Mouse (Mus musculus) frontal cortex, postnatal 25 days (tissue): ENCODE results near the gene Ndst2.

ENCODE experiments used
- DNase-seq, 2 experiments: peaks; one replicate each; pipeline ENCODE4 v3.0.0; 2022; ENCODE audit warnings: low spot score in 2 of 2

Gene Ndst2

DNA sequence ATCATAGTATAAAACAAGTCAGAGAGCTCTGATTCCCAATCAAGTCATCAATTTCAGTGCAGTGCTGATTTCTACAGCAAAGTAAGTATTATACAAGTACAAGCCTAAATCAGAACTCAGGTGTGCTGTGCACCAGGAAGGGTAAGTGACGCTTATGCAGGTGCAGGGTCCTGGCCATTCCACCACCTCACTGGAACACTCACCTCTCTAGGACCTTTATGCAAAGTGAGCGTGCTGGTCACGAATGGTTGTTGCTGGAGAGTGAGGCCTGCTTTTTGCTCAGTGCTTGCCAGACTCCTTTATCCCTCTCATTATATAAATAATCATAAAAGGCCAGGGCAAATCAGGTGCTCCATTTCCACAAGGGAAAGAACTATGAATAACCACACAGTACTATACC, 34.0 kb downstream of the Ndst2 start:
- DNase-seq = no peak

DNA sequence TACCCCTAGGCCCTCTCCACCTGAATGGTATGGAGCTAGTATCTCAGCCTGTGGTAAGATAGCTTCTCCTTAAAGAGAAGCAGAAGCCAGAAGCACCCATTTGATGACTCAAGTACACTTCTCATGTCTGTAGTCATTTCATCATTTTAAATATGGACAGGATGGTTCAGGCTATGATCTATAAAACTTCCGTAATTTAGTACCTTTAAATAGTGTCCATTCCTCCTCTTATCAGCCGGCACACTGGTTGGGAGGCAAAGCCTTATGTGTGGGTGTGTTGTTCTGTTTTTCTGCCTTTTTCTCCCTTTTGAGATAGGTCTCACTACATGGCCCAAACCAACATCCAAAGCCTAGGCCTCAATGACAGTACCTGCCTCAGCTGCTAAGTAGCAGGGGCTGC, 35.8 kb downstream of the Ndst2 start:
- DNase-seq = no peak

DNA sequence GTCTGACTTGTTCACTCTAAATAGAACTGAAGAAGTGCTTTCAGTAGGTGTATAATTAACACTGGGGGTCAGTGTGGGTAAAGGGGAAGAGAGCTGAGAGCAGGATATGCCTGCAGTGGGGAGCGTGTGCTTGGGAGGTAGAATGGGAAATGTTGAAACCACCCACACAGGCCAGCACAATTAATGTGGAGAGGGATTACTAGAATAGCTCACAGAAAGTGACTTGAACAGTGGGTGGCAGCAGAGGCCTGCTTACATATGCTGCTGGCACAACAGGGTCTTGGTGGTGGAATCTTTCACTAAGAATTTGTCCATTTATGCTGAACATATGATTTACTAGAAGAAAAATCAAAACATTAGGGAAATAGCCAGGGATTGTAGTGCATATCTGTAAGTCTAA, 37.4 kb downstream of the Ndst2 start:
- peak in 1 of 2 experiments; percentile 35 for DNase-seq

DNA sequence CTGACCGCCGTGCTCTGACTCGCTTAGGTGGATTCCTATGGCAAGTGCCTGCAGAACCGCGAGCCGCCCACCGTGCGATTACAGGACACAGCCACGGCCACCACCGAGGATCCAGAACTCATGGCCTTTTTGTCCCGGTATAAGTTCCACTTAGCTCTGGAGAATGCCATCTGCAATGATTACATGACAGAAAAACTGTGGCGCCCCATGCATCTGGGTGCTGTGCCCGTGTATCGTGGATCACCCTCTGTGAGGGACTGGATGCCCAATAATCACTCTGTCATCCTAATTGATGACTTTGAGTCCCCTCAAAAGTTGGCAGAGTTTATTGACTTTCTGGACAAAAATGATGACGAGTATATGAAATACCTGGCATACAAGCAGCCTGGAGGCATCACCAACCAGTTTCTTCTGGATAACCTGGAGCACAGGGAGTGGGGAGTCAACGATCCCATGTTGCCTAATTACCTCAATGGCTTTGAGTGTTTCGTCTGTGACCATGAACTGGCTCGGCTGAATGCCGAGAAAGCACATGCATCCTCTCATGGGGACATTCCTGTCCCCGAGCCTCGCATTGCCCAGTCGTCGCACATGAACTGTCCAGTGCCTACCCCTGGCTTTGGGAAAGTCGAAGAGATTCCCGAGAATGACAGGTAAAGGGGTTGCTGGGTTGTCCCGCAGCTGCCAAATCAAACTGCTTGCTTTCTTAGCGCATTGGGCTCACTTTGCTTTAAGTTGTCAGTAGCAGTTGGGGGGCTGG, 38.4 kb downstream of the Ndst2 start:
- DNase-seq = no peak

DNA sequence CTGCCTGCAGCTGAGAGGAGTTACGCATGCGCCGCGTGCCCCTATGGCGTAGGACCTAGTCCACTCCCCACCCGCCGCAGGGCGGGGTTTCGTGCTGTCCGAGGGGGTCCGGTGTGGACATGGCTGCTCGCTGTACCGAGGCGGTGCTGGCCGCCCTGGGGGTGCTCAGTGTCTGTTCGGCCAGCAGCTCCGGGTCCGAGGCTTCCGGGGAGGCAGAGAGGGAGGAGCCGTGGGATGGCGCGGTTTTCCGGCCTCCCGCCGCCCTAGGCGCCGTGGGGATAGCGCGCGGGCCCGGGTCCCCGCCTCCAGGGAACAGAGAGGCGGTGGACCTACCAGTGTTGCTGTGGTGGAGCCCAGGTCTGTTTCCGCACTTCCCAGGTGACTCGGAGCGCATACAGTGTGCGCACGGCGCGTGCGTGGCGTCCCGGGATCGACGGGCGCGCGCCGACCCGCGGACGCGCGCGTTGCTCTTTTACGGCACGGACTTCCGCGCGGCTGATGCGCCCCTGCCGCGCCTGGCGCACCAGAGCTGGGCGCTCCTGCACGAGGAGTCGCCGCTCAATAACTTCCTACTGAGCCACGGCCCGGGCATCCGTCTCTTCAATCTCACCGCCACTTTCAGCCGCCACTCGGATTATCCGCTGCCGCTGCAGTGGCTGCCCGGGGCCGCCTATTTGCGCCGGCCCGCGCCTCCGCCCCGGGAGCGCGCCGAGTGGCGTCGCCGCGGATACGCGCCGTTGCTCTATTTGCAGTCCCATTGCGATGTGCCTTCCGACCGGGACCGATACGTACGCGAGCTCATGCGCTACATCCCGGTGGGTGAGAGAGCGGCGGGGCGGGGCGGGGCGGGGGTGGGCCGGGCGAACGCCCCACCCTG, 39.2 kb downstream of the Ndst2 start, which contains the start of gene Fut11:
Gene Fut11, plus strand, starts transcription at position 85 of the 877 bp plus-strand sequence.
- DNase-seq = peak; percentile 62 to 74

DNA sequence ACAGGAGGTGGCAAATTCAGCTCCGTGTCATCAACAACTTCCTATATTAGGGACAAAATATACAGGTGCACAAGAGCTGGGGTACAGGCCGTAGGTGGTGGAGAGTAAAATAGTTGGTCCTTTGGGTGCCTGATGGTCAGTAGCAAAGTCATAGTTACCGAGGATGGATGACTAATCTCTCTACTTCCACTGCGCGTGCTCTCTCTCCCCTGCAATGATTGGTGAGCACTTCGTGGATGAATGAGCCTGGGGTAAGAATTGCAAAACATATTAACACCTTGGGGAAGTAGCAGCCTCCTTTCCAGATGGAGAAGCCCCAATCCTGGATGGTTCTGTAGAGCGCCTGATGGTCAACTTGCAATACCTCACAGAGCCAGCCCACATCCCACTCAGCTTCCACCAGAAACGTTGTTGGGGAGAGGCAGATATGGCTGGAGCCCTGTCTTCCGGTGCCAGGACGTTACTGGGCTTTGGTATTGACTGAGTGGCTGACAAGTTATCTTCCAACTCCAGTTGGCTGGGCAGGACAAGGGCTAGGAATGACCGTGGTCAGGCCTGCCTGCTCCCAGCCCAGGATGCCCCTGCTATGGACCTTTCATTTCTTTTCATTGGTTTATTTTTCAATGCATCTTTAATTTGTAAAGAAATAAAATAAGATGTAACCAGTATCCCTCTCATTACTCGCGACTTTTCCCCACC, 40.0 kb downstream of the Ndst2 start:
- no peak for DNase-seq

DNA sequence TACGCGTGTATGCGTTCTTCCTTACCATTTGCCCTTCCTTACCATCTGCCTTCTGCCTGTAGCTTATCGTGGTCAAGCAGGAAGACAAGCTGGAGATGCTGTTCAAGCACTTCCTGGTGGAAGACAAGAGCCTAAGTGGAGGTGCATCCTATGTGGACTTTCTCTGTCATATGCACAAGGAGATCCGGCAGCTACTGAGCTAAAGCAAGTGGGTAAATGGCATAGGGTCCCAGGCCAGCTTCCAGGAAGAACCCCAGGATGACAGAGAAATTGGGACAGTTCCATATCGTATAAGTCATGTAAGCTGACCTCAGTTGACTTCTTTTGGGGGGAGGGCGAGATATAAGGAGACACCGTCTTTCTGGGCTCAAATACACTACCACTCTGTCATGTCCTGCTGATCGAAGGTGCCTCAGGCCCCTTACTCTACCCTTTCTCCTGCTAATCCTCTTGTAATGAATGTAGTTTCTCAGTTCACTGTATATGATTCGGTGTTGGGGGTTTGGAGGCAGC, 40.7 kb downstream of the Ndst2 start:
- DNase-seq = no peak

DNA sequence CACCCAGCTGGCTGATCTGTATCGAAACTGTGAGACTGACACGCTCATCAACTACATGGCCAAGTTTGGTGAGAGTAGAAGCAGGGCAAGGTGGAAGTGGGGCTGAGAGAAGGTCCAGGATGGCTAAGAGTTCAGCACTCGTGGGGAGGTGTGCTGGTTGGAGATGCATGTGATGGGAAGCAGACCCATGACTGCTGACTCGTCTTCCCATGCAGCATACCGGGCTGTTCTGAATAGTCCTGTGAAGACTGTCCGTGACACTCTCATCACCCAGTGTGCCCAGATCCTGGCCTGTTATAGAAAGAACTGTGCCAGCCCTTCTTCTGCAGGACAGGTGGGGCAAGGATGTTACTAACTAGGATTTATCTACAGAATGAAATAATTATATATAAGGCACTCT, 42.6 kb downstream of the Ndst2 start:
- no peak for DNase-seq

DNA sequence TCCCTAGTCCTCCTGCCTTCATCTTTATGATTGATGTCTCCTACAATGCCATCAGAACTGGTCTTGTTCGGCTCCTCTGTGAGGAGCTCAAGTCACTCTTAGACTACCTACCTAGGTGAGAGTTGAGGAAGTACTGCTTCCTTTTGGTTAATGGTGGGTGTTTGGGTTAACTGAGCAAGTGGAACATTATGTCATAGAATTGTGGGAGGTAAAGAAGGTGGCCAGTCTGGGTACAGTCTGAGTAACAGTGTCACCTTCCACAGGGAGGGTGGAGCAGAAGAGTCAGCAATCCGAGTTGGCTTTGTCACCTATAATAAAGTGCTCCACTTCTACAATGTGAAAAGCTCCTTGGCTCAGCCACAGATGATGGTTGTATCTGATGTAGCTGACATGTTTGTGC, 45.4 kb downstream of the Ndst2 start:
- DNase-seq = no peak

DNA sequence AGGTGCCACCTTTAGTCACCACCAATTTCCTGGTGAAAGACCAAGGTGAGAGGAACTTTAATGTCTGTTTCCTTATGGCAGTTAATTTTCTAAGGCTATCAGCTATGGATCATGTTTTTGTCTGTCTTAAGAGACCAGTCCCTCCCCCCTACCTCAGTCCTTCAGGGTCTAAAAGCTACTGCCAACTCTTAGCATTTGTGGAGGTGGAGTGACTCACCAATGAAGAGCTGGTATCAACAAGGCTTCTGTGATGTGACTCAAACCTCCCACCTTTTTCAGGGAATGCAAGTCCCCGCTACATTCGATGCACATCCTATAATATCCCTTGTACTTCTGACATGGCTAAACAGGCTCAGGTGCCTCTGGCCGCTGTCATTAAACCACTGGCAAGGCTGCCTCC, 47.8 kb downstream of the Ndst2 start:
- no peak for DNase-seq

DNA sequence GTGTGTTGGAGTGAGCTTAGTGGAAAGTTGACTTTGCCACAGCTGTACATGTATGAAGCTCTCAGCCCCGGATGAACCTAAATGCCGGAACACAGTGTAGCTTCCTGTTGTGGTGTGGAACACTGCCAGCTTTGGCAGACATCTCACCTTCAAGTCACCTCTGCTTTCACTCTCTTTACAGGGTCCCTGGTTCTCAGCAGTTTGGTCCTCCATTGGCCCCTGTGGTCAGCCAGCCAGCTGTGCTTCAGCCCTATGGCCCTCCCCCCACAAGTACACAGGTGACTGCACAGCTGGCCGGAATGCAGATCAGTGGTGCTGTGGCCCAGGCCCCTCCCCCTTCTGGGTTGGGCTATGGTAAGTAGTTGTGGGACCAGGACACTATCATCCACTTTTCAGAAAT, 51.9 kb downstream of the Ndst2 start:
- no peak for DNase-seq

DNA sequence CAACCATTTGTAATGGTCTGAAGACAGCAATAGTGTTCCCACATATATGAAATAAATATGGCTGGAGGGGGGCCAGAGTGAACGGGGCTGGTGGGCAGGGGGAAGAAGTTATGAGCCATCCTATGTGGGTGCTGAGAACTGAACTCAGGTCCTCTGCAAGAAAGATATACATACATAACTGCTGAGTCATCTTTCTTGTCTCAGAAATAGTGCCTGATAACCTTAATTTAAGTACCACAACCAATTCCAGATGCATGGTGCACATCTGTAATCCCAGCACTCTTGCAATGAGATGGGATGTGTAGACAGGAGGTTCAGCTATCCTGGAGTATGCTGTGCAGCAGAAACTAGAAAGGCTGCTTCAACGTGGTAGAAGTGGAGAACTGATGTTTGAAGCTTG, 52.6 kb downstream of the Ndst2 start:
- DNase-seq = no peak

DNA sequence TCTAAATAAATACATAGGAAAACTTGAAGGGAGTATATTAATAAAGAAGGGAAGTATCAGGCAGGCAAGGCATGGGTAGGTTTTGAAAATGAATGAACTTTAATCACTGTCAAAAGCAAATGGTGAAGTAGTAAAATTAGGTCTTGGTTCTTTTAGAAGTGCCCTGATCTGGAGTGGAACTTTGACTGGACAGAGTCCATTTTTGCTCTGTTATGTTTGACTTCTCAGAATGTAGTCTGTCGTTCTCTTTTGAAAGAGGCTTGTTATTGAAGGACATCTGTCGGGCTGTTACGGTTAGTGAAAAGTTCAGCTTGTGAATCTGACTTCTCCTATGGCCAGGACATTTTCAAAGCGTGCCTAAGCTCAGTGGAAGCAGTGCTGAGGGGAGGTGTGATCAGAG, 56.5 kb downstream of the Ndst2 start:
- no peak for DNase-seq

DNA sequence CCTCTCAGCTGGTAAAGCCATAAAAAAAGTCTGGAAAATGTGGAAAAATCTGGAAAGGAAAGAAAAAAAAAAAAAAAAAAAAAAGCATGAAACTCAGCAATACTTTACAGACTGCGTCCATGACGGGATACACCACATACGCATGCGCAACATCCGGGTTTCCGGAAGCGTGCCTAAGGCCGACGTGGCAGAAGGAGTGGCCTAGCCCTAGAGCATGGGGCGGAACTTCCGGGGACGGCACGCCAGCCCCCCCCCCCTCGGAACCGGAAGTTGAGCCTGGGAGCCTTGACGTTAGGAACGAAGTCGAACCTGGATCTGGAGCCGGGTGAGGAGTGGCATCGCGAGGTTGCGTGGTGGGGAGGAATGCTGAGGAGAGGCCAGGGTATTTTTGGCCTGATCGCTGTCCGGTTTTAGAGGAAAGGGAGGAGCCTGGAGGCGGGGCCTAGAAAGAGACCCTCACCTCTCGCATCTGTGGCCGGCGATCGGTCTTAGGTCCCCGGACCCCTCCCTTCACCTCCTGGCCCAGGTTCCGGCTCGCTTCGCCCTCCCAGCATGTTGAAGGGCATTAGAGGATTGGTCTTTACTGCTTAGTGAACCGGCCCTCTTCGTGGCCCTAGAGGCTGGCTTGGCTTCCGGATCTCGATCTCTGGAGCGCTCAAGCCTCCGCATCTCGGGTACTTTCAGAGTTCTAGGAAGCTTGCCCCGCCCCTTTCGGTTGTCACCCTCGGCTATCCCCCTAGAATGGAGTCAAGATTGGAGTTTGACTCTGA, 60.1 kb downstream of the Ndst2 start, which contains the start of gene Sec24c:
Gene Sec24c, plus strand, starts transcription at position 245 of the 770 bp plus-strand sequence.
- DNase-seq = peak; percentile 86 to 94

DNA sequence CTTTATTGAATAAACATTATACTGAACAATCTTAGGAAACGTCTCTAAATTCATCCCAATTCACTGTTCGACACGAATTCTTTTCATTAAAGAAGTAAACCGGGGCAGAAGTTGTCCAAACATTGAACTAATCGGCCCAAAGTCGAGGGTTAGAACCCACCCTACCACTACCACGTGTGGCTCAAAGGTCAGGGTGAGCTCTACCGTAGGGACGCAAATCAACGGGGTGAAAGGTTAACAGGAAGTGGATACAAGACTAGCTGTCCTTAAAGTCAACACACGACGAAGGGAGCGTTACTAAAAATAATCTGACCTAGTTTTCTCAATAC, 60.7 kb downstream of the Ndst2 start:
- peak in 1 of 2 experiments; percentile 38 for DNase-seq
